Mouse (Mus musculus) heart, adult 2 months (tissue): Measurements from ENCODE around the gene Trappc2l.

Experiments
- CTCF ChIP-seq: fragments of 200-600 bp; IDR thresholded peaks from 2 replicates; pipeline ENCODE4 v1.8.1; 2022; ENCODE audit warnings: antibody characterized with exemption, mild to moderate bottlenecking, moderate library complexity
- EP300 ChIP-seq: fragments of 200-500 bp; IDR thresholded peaks from 2 replicates; pipeline ENCODE4 v1.6.1; 2011; ENCODE audit warnings: low read depth, low read length, control low read depth; ENCODE audit not compliant: insufficient read depth

DNA sequence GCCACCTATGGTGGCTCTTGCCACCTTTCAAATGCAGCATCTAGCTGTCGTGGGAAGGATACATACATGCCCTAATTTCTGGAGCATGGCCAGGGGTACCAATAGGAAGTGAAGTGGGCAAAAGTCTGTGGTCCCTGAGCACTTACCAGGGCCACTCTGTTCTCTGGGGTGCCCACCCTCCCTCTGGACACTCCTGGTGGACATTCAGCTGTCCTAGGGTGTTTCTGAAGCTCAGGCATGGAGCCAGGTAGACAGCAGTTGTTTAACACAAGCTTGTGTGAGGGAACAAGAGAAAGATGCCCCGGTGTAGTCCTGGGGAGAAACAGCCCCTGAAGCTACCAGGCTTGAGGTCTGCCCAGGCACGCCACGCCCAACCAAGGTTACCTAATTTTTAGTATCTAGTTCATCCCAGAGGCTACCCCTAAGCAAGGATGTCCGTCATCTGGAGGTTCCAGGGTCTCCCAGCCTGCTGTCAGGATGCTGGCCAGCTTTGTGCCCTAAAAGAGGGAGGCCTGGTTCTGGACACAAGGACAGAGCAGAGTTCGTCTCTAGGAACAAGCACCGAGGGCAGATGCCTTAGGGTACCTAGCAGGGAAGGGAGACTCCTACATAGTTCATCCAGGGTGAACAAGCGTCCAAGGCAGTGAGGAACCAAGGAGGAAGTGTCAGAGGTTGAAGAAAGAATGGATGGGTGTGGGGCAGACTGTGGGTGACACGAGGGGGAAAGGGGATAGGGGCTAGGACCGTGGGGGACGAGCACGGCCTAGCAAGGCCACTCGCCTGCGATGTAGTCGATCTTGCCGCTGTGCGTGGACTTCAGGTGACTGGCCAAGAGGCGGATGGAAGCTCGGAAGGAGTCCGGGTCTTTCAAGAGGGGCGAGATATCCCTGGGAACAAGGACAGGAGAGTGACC is 35.4 kb upstream of the Trappc2l start:
- no peak for TF ChIP-seq CTCF
- TF ChIP-seq EP300: no peak
